Mouse (Mus musculus): ENCODE data around the gene Cyp2e1.
"Not testable (repeated sequence)": the region's sequence is repeated elsewhere in the genome, so short reads cannot be mapped to it uniquely, and the experiment has no call there.

Cyp2e1 gene

GRCm38 (mm10) chr7:140763447-140764020, at the start of gene Cyp2e1:
Gene Cyp2e1 (plus strand): TSS chr7:140763739.
- in situ Hi-C loops (cut with MboI, MseI) = no loop called here

GRCm38 (mm10) chr7:140717155-140718055, 46.1 kb upstream of the Cyp2e1 start:
- in situ Hi-C loops (cut with MboI, MseI) = no loop called here

GRCm38 (mm10) chr7:140721095-140721494, 42.4 kb upstream of the Cyp2e1 start:
- in situ Hi-C loops (cut with MboI, MseI) = no loop called here

GRCm38 (mm10) chr7:140725558-140725957, 38.0 kb upstream of the Cyp2e1 start:
- in situ Hi-C loops (cut with MboI, MseI) = no loop called here

- in situ Hi-C loops (cut with MboI, MseI) = no loop called here
Observed at GRCm38 (mm10) chr7:140733162-140733561, 30.4 kb upstream of the Cyp2e1 start.

- in situ Hi-C loops (cut with MboI, MseI) = no loop called here
Observed at GRCm38 (mm10) chr7:140747402-140747801, 16.1 kb upstream of the Cyp2e1 start.

- in situ Hi-C loops (cut with MboI, MseI) = no loop called here
Observed at GRCm38 (mm10) chr7:140748116-140748826, 15.3 kb upstream of the Cyp2e1 start.

- in situ Hi-C loops (cut with MboI, MseI) = no loop called here
Observed at GRCm38 (mm10) chr7:140748827-140749160, 14.7 kb upstream of the Cyp2e1 start.

GRCm38 (mm10) chr7:140754556-140754955, 9.0 kb upstream of the Cyp2e1 start:
- in situ Hi-C loops (cut with MboI, MseI) = no loop called here

- in situ Hi-C loops (cut with MboI, MseI) = no loop called here
Observed at GRCm38 (mm10) chr7:140756151-140756854, 7.2 kb upstream of the Cyp2e1 start.

GRCm38 (mm10) chr7:140760647-140761046, 2.9 kb upstream of the Cyp2e1 start:
- in situ Hi-C loops (cut with MboI, MseI) = no loop called here

- in situ Hi-C loops (cut with MboI, MseI) = not testable (repeated sequence)
Observed at GRCm38 (mm10) chr7:140765391-140765790, 1.9 kb downstream of the Cyp2e1 start.

GRCm38 (mm10) chr7:140765888-140766739, 2.6 kb downstream of the Cyp2e1 start:
- in situ Hi-C loops (cut with MboI, MseI) = no loop called here

- in situ Hi-C loops (cut with MboI, MseI) = no loop called here
Observed at GRCm38 (mm10) chr7:140780548-140780947, 17.0 kb downstream of the Cyp2e1 start.

- in situ Hi-C loops (cut with MboI, MseI) = no loop called here
Observed at GRCm38 (mm10) chr7:140787406-140788052, 24.0 kb downstream of the Cyp2e1 start, which contains the start of gene Syce1. Gene Syce1 (minus strand): TSS chr7:140787852.

GRCm38 (mm10) chr7:140788053-140788435, 24.5 kb downstream of the Cyp2e1 start:
- in situ Hi-C loops (cut with MboI, MseI) = no loop called here

GRCm38 (mm10) chr7:140793541-140793940, 30.0 kb downstream of the Cyp2e1 start:
- in situ Hi-C loops (cut with MboI, MseI) = loop anchor here (5.0 to 10.0 kb wide), 3 partner anchors 606 to 899 kb away; partner anchors contain the start of gene Kndc1

GRCm38 (mm10) chr7:140797619-140798018, 34.1 kb downstream of the Cyp2e1 start:
- in situ Hi-C loops (cut with MboI, MseI) = loop anchor here (10.0 kb wide), 2 partner anchors 723 to 903 kb away; partner anchors contain the start of gene Kndc1

GRCm38 (mm10) chr7:140798212-140798611, 34.7 kb downstream of the Cyp2e1 start:
- in situ Hi-C loops (cut with MboI, MseI) = loop anchor here (10.0 kb wide), 2 partner anchors 723 to 903 kb away; partner anchors contain the start of gene Kndc1

- in situ Hi-C loops (cut with MboI, MseI) = no loop called here
Observed at GRCm38 (mm10) chr7:140802629-140803028, 39.1 kb downstream of the Cyp2e1 start.

Measured in T-helper 1 cell (primary cell).